Mouse (Mus musculus) liver, postnatal 0 days (tissue): ENCODE measurements around the gene Glipr1l1. TPM values are rescaled to one million over a fixed set of nuclear protein-coding genes. Genes with fewer than 3 reads are reported as not detected.
"Not testable (repeated sequence)": the region's sequence is repeated elsewhere in the genome, so short reads cannot be mapped to it uniquely, and the experiment has no call there.

Source experiments
- ATAC-seq: fragments of 200-750 bp; cut with Nextera tagmentation; 2 replicates; pipeline ENCODE4 v1.8.0; 2017; ENCODE audit warnings: mild to moderate bottlenecking, moderate library complexity
- DNase-seq: peaks from one replicate; pipeline ENCODE4 v3.0.0-alpha.2; 2016
- H3K27ac ChIP-seq: fragments of 300-500 bp; sonication (generic); 2 replicates; pipeline ENCODE4 v1.5.1; 2014; ENCODE audit warnings: antibody characterized with exemption, moderate library complexity, mild to moderate bottlenecking, low read depth
- H3K27me3 ChIP-seq: fragments of 300-500 bp; sonication (generic); 2 replicates; pipeline ENCODE4 v1.6.1; 2014; ENCODE audit warnings: low read length, control low read depth, mixed read lengths; ENCODE audit not compliant: insufficient read depth
- H3K36me3 ChIP-seq: fragments of 300-500 bp; sonication (generic); replicated peaks from 2 replicates; pipeline ENCODE4 v1.6.1; 2014; ENCODE audit warnings: mild to moderate bottlenecking, control low read depth, low read length, moderate library complexity, mixed read lengths; ENCODE audit not compliant: insufficient read depth
- H3K4me1 ChIP-seq: fragments of 300-500 bp; sonication (generic); 2 replicates; pipeline ENCODE4 v1.6.1; 2014; ENCODE audit warnings: antibody characterized with exemption, mild to moderate bottlenecking, control low read depth; ENCODE audit not compliant: insufficient read depth
- H3K4me2 ChIP-seq: fragments of 300-500 bp; sonication (generic); 2 replicates; pipeline ENCODE4 v1.6.1; 2014; ENCODE audit warnings: low read depth, mild to moderate bottlenecking, low read length, moderate library complexity, mixed read lengths
- H3K4me3 ChIP-seq: fragments of 300-500 bp; sonication (generic); 2 replicates; pipeline ENCODE4 v1.5.1; 2014; ENCODE audit warnings: low read depth, low read length
- H3K9ac ChIP-seq: fragments of 300-500 bp; sonication (generic); replicated peaks from 2 replicates; pipeline ENCODE4 v1.6.1; 2014; ENCODE audit warnings: mild to moderate bottlenecking, moderate library complexity
- H3K9me3 ChIP-seq: fragments of 300-500 bp; sonication (generic); 2 replicates; pipeline ENCODE4 v1.6.1; 2016; ENCODE audit warnings: mild to moderate bottlenecking, control low read depth, low read length, mixed read lengths
- CTCF ChIP-seq: sonication (generic); IDR thresholded peaks from 2 replicates; pipeline ENCODE4 v1.5.1; 2016; ENCODE audit warnings: antibody characterized with exemption, low read depth
- EP300 ChIP-seq: IDR thresholded peaks from 2 replicates; pipeline ENCODE4 v1.6.1; 2016; ENCODE audit warnings: antibody characterized with exemption, low read depth, mild to moderate bottlenecking
- WGBS: fragments of 180-500 bp; shearing (Covaris S2); extraction: QIAGEN DNeasy Blood & Tissue Kit; methylation state at CpG from one replicate; pipeline ENCODE4 v1.1.7; 2014; ENCODE audit not compliant: insufficient replicate concordance; 5-methylcytosine and 5-hydroxymethylcytosine counted together
- polyA plus RNA-seq: library from polyadenylated mRNA; unstranded; fragments of >200 nt; fragmentation: Nextera tagmentation; extraction: Ambion mirVana; gene quantifications from 2 replicates; pipeline ENCODE4 v1.2.1, GENCODE M21; 2015

Glipr1l1 gene
- polyA plus RNA-seq, 1 experiment from 2014 or later: not detected

GRCm38 (mm10) chr10:112080044-112080443 is 20.1 kb downstream of the Glipr1l1 start:
- no peaks in the 10 kb centered on the region for H3K9me3 ChIP-seq
- H3K27ac ChIP-seq: no peak overlapping the region
- no peaks in the 10 kb centered on the region for H3K4me1 ChIP-seq
- ATAC-seq: no peak
- DNase-seq: no peak
- no peak overlapping the region for H3K9ac ChIP-seq
- TF ChIP-seq CTCF: no peak
- no peak for TF ChIP-seq EP300
- WGBS: 30% methylated on average over 2 of the region's 2 CpGs
- H3K4me2 ChIP-seq: no peak overlapping the region
- H3K36me3 ChIP-seq: no peaks in the 10 kb centered on the region
- no peaks in the 10 kb centered on the region for H3K27me3 ChIP-seq
- no peak overlapping the region for H3K4me3 ChIP-seq

GRCm38 (mm10) chr10:112083157-112083556 is 23.2 kb downstream of the Glipr1l1 start, which contains the start of gene Glipr1l2:
Glipr1l2 (plus strand) TSS chr10:112083354.
- Histone ChIP-seq H3K4me3 (no peak within 1 kb of the TSS), H3K4me2 (no peak within 1 kb of the TSS), H3K9me3 (no peaks in the 10 kb centered on the region), H3K9ac (no peak within 1 kb of the TSS), H3K27me3 (no peaks in the 10 kb centered on the region), H3K36me3 (no peaks in the 10 kb centered on the region), H3K27ac (no peak within 1 kb of the TSS), H3K4me1 (no peaks in the 10 kb centered on the region)
- DNase-seq (no peak), ATAC-seq (no peak)
- TF ChIP-seq CTCF: no peak
- no peak for TF ChIP-seq EP300
- 86% methylated on average over 14 of the region's 14 CpGs for WGBS

- peak; percentile 54 for DNase-seq
- H3K4me2 ChIP-seq, H3K4me3 ChIP-seq, H3K36me3 ChIP-seq, H3K9ac ChIP-seq, H3K27me3 ChIP-seq, ATAC-seq, H3K9me3 ChIP-seq, H3K27ac ChIP-seq, H3K4me1 ChIP-seq: not testable (repeated sequence)
- peak; percentile 74 for TF ChIP-seq CTCF
- WGBS: 9% methylated on average over 5 of the region's 5 CpGs
These were observed 45.8 kb downstream of the Glipr1l1 start for GRCm38 (mm10) chr10:112105785-112106184.

- ATAC-seq (no peak), DNase-seq (no peak)
- Histone ChIP-seq H3K4me2 (no peak overlapping the region), H3K9ac (no peak overlapping the region), H3K4me3 (no peak overlapping the region), H3K36me3 (no peaks in the 10 kb centered on the region), H3K4me1 (no peaks in the 10 kb centered on the region), H3K27ac (no peak overlapping the region), H3K27me3 (no peaks in the 10 kb centered on the region), H3K9me3 (no peaks in the 10 kb centered on the region)
- no peak for TF ChIP-seq EP300
- no peak for TF ChIP-seq CTCF
- WGBS: 79% methylated on average over 7 of the region's 7 CpGs
These were observed 50.4 kb downstream of the Glipr1l1 start for GRCm38 (mm10) chr10:112110401-112110800.

GRCm38 (mm10) chr10:112125090-112125489 is 65.1 kb downstream of the Glipr1l1 start:
- not testable (repeated sequence) for H3K4me1 ChIP-seq, H3K9ac ChIP-seq, H3K9me3 ChIP-seq, H3K4me3 ChIP-seq, H3K27me3 ChIP-seq, H3K4me2 ChIP-seq, H3K27ac ChIP-seq, DNase-seq, ATAC-seq, H3K36me3 ChIP-seq
- WGBS: 65% methylated on average over 2 of the region's 2 CpGs

- H3K9ac ChIP-seq, H3K9me3 ChIP-seq, H3K27me3 ChIP-seq, ATAC-seq, H3K4me1 ChIP-seq, H3K36me3 ChIP-seq, H3K4me3 ChIP-seq, DNase-seq, H3K27ac ChIP-seq, H3K4me2 ChIP-seq: not testable (repeated sequence)
- WGBS: 81% methylated on average over 6 of the region's 6 CpGs
These were observed 67.8 kb downstream of the Glipr1l1 start for GRCm38 (mm10) chr10:112127682-112128230.

Other genes starting within 250 kb of the Glipr1l1 start
- gene Krr1, start 87.5 kb upstream of the Glipr1l1 start, polyA plus RNA-seq: 11.2 and 11.6 TPM in 2 replicates
- gene Glipr1, start 57.6 kb upstream of the Glipr1l1 start, polyA plus RNA-seq: 9.2 and 9.9 TPM in 2 replicates
- not detected in 2 replicates for gene Glipr1l2, start 23.2 kb downstream of the Glipr1l1 start, polyA plus RNA-seq
- not detected in 2 replicates for gene Glipr1l3, start 100.1 kb downstream of the Glipr1l1 start, polyA plus RNA-seq
- not detected in 2 replicates for gene Caps2, start 103.4 kb downstream of the Glipr1l1 start, polyA plus RNA-seq
- gene Kcnc2, start 210.9 kb downstream of the Glipr1l1 start, polyA plus RNA-seq: not detected in 2 replicates